Mouse (Mus musculus) liver, adult 2 months (tissue): Measurements from ENCODE around the gene Lin37. TPM values are rescaled to one million over a fixed set of nuclear protein-coding genes. Genes with fewer than 3 reads are reported as not detected.

Source experiments
- DNase-seq: peaks from one replicate; pipeline ENCODE4 v3.0.0-alpha.2; 2011; ENCODE audit warnings: low read depth, low spot score; ENCODE audit errors: extremely low read depth
- H3K27ac ChIP-seq: fragments of 200-500 bp; replicated peaks from 2 replicates; pipeline ENCODE4 v1.5.1; 2012; ENCODE audit warnings: low read depth, mild to moderate bottlenecking, control low read depth, inconsistent platforms, low read length; ENCODE audit not compliant: insufficient read depth
- H3K27me3 ChIP-seq: fragments of 200-500 bp; 2 replicates; pipeline ENCODE4 v1.6.1; 2012; ENCODE audit warnings: mild to moderate bottlenecking, moderate library complexity, low read length, inconsistent platforms; ENCODE audit not compliant: control insufficient read depth, insufficient read depth
- H3K36me3 ChIP-seq: fragments of 200-500 bp; 2 replicates; pipeline ENCODE4 v1.6.1; 2012; ENCODE audit warnings: low read length, inconsistent platforms; ENCODE audit not compliant: control insufficient read depth, insufficient read depth
- H3K4me1 ChIP-seq: fragments of 200-500 bp; 2 replicates; pipeline ENCODE4 v1.6.1; 2011; ENCODE audit warnings: low read length; ENCODE audit not compliant: control insufficient read depth, insufficient read depth
- H3K4me3 ChIP-seq: fragments of 200-500 bp; 2 replicates; pipeline ENCODE4 v1.5.1; 2011; ENCODE audit warnings: low read depth, mild to moderate bottlenecking, control low read depth, low read length, moderate library complexity; ENCODE audit not compliant: insufficient read depth
- H3K79me2 ChIP-seq: fragments of 200-500 bp; 2 replicates; pipeline ENCODE4 v1.6.1; 2012; ENCODE audit warnings: inconsistent platforms, mild to moderate bottlenecking, low read length, moderate library complexity; ENCODE audit not compliant: control insufficient read depth, insufficient read depth
- H3K9ac ChIP-seq: fragments of 200-500 bp; 2 replicates; pipeline ENCODE4 v1.6.1; 2012; ENCODE audit warnings: low read depth, mild to moderate bottlenecking, control low read depth, inconsistent platforms, low read length
- CTCF ChIP-seq: fragments of 200-500 bp; IDR thresholded peaks from 2 replicates; pipeline ENCODE4 v1.5.1; 2011; ENCODE audit warnings: low read depth, low read length, control low read depth
- POLR2A ChIP-seq: fragments of 200-500 bp; IDR thresholded peaks from 2 replicates; pipeline ENCODE4 v1.6.1; 2011; ENCODE audit warnings: low read length, control low read depth; ENCODE audit not compliant: insufficient read depth; ENCODE audit errors: extremely low read depth
- WGBS: fragments of 180-500 bp; shearing (Covaris S2); methylation state at CpG from one replicate; pipeline ENCODE4 v1.1.7; 2018; 5-methylcytosine and 5-hydroxymethylcytosine counted together
- polyA plus RNA-seq: library from polyadenylated mRNA; depleted of rRNA; stranded (reverse); fragments of >200 nt; gene quantifications from 2 replicates; pipeline ENCODE4 v1.2.3, GENCODE M21; 2012; rRNA removed
- total RNA-seq: library from RNA; depleted of rRNA; stranded (reverse); fragments of >200 nt; gene quantifications from 2 replicates; pipeline ENCODE4 v1.2.3, GENCODE M21; 2014; rRNA removed

Lin37 gene
- total and polyA plus RNA-seq, 2 experiments: 2.7 to 22.4 TPM

DNA sequence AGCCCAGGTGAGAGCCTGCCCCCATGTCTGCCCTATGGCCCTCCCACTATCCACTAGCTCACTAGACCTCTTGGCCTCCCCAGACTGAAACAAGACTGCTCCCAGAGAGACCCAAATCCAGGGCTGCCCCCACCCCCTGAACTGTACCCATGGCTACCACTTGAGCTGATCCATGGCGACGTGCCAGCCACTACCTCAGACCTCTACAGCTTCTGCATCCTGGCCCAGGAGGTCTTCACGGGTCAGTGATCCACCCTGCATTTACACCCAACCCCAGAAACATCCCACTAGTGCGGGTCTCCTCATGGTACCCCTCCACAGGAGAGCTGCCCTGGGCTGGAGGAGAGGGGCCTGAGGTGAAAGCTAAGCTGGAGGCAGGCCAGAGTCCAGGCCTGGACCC lies 39.2 kb downstream of the Lin37 start:
- 87% methylated on average over 4 of the region's 4 CpGs for WGBS

DNA sequence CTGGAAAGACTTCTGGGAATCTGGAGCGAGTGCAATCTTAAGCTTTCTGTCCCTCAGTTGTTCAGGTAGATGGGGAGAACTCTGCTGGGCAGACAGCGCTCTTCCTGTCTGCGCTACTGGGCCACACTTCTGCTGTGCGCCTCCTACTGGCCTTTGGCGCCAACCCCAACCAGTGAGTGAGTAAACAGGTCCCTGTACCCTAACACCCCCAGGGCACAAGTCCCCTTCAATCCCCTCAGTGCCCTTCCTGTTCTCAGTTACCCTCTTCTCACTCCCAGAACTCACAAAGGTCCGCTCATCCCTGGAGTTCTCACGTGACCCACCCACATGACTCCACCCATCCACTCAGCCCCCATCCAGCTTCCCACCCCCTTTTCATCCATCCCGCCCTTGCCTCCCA lies 41.3 kb downstream of the Lin37 start:
- H3K27me3 ChIP-seq: no peaks in the 10 kb centered on the region
- no peak for DNase-seq
- no peaks in the 10 kb centered on the region for H3K4me1 ChIP-seq
- H3K9ac ChIP-seq: no peak overlapping the region
- no peaks in the 10 kb centered on the region for H3K79me2 ChIP-seq
- no peaks in the 10 kb centered on the region for H3K36me3 ChIP-seq
- TF ChIP-seq POLR2A (no peak), CTCF (peak; percentile 38; the same call in 1 of the 2 replicates)
- H3K4me3 ChIP-seq: no peak overlapping the region
- 53% methylated on average over 8 of the region's 8 CpGs for WGBS
- H3K27ac ChIP-seq: no peak overlapping the region

More for the DNA sequence above, 39.2 kb downstream of the Lin37 start:
- Histone ChIP-seq H3K4me1 (no peaks in the 10 kb centered on the region), H3K36me3 (no peaks in the 10 kb centered on the region), H3K27ac (no peak overlapping the region), H3K4me3 (no peak overlapping the region), H3K27me3 (no peaks in the 10 kb centered on the region), H3K79me2 (no peaks in the 10 kb centered on the region), H3K9ac (no peak overlapping the region)
- no peak for DNase-seq
- no peak for TF ChIP-seq POLR2A

GRCm38 (mm10) chr7:30515003-30515760 lies 44.5 kb downstream of the Lin37 start:
- Histone ChIP-seq H3K36me3 (no peaks in the 10 kb centered on the region; the same call in 1 of the 2 replicates), H3K4me3 (no peak overlapping the region), H3K27ac (no peak overlapping the region), H3K27me3 (no peaks in the 10 kb centered on the region), H3K79me2 (no peaks in the 10 kb centered on the region), H3K4me1 (no peaks in the 10 kb centered on the region), H3K9ac (no peak overlapping the region)
- DNase-seq: no peak
- TF ChIP-seq CTCF: no peak
- TF ChIP-seq POLR2A: no peak
- 37% methylated on average over 24 of the region's 24 CpGs for WGBS

GRCm38 (mm10) chr7:30508061-30508460 lies 51.6 kb downstream of the Lin37 start:
- no peaks in the 10 kb centered on the region for H3K4me1 ChIP-seq
- H3K36me3 ChIP-seq: peaks cover 3% of the 10 kb centered on the region
- DNase-seq: no peak
- H3K79me2 ChIP-seq: no peaks in the 10 kb centered on the region
- H3K27me3 ChIP-seq: no peaks in the 10 kb centered on the region
- H3K27ac ChIP-seq: no peak overlapping the region
- no peak overlapping the region for H3K9ac ChIP-seq
- TF ChIP-seq POLR2A: no peak
- TF ChIP-seq CTCF: no peak
- no peak overlapping the region for H3K4me3 ChIP-seq
- WGBS: 76% methylated on average over 4 of the region's 4 CpGs

Other genes starting within 250 kb of the Lin37 start
Only the 30 nearest of the 33 such genes appear.
- 0.74 and 1.7 TPM in 2 replicates for gene Lrfn3, start 197.1 kb downstream of the Lin37 start, total RNA-seq
- gene Lrfn3, start 197.1 kb downstream of the Lin37 start, polyA plus RNA-seq: 12.9 and 22.2 TPM in 2 replicates
- 46.1 and 57.6 TPM in 2 replicates for gene Tyrobp, start 146.1 kb downstream of the Lin37 start, total RNA-seq
- 48.1 and 86.4 TPM in 2 replicates for gene Tyrobp, start 146.1 kb downstream of the Lin37 start, polyA plus RNA-seq
- 1.9 and 2.1 TPM in 2 replicates for gene Hcst, start 140.0 kb downstream of the Lin37 start, total RNA-seq
- 3.3 and 5.0 TPM in 2 replicates for gene Hcst, start 140.0 kb downstream of the Lin37 start, polyA plus RNA-seq
- 0.55 and 1.0 TPM in 2 replicates for gene Nfkbid, start 138.1 kb downstream of the Lin37 start, total RNA-seq
- 0.52 and 0.92 TPM in 2 replicates for gene Nfkbid, start 138.1 kb downstream of the Lin37 start, polyA plus RNA-seq
- gene Aplp1, start 114.3 kb downstream of the Lin37 start, total RNA-seq: 0.18 and 0.74 TPM in 2 replicates
- 0.65 and 0.70 TPM in 2 replicates for gene Aplp1, start 114.3 kb downstream of the Lin37 start, polyA plus RNA-seq
- not detected in 2 replicates for gene Kirrel2, start 102.1 kb downstream of the Lin37 start, total RNA-seq
- gene Kirrel2, start 102.1 kb downstream of the Lin37 start, polyA plus RNA-seq: not detected in 2 replicates
- gene Nphs1, start 101.5 kb downstream of the Lin37 start, total RNA-seq: under 0.01 TPM in 1 of 2 replicates, not detected in the other
- not detected in 2 replicates for gene Nphs1, start 101.5 kb downstream of the Lin37 start, polyA plus RNA-seq
- gene Prodh2, start 66.2 kb downstream of the Lin37 start, total RNA-seq: 220 and 232 TPM in 2 replicates
- gene Prodh2, start 66.2 kb downstream of the Lin37 start, polyA plus RNA-seq: 416 and 432 TPM in 2 replicates
- gene Arhgap33, start 24.8 kb downstream of the Lin37 start, total RNA-seq: 0.07 and 0.37 TPM in 2 replicates
- gene Arhgap33, start 24.8 kb downstream of the Lin37 start, polyA plus RNA-seq: 0.72 and 1.2 TPM in 2 replicates
- gene Hspb6, start 7.7 kb downstream of the Lin37 start, total RNA-seq: 2.2 and 2.5 TPM in 2 replicates
- 22.5 and 29.2 TPM in 2 replicates for gene Hspb6, start 7.7 kb downstream of the Lin37 start, polyA plus RNA-seq
- gene Proser3, start 7.5 kb downstream of the Lin37 start, total RNA-seq: 1.6 and 2.3 TPM in 2 replicates
- gene Proser3, start 7.5 kb downstream of the Lin37 start, polyA plus RNA-seq: 3.2 and 4.5 TPM in 2 replicates
- gene U2af1l4, start 3.5 kb upstream of the Lin37 start, total RNA-seq: 12.4 and 16.2 TPM in 2 replicates
- gene U2af1l4, start 3.5 kb upstream of the Lin37 start, polyA plus RNA-seq: 31.3 and 34.6 TPM in 2 replicates
- 1.9 and 2.8 TPM in 2 replicates for gene Gm49396, start 3.5 kb upstream of the Lin37 start, total RNA-seq
- gene Gm49396, start 3.5 kb upstream of the Lin37 start, polyA plus RNA-seq: 0.70 and 0.91 TPM in 2 replicates
- 34.9 and 38.0 TPM in 2 replicates for gene Psenen, start 3.8 kb upstream of the Lin37 start, total RNA-seq
- 126 and 149 TPM in 2 replicates for gene Psenen, start 3.8 kb upstream of the Lin37 start, polyA plus RNA-seq
- gene Igflr1, start 5.6 kb upstream of the Lin37 start, total RNA-seq: 0.55 TPM in 1 of 2 replicates, not detected in the other
- 2.3 and 4.2 TPM in 2 replicates for gene Igflr1, start 5.6 kb upstream of the Lin37 start, polyA plus RNA-seq
- 3.4 and 5.0 TPM in 2 replicates for gene Kmt2b, start 28.9 kb upstream of the Lin37 start, total RNA-seq
- 12.1 and 19.2 TPM in 2 replicates for gene Kmt2b, start 28.9 kb upstream of the Lin37 start, polyA plus RNA-seq
- 0.18 and 0.87 TPM in 2 replicates for gene Zbtb32, start 39.1 kb upstream of the Lin37 start, total RNA-seq
- 0.58 and 0.61 TPM in 2 replicates for gene Zbtb32, start 39.1 kb upstream of the Lin37 start, polyA plus RNA-seq
- not detected in 2 replicates for gene Upk1a, start 53.0 kb upstream of the Lin37 start, total RNA-seq
- 0.23 and 0.54 TPM in 2 replicates for gene Upk1a, start 53.0 kb upstream of the Lin37 start, polyA plus RNA-seq
- 640 and 781 TPM in 2 replicates for gene Cox6b1, start 66.3 kb upstream of the Lin37 start, total RNA-seq
- gene Cox6b1, start 66.3 kb upstream of the Lin37 start, polyA plus RNA-seq: 399 and 416 TPM in 2 replicates
- 0.18 TPM in 1 of 2 replicates, not detected in the other for gene Etv2, start 76.0 kb upstream of the Lin37 start, total RNA-seq
- not detected in 2 replicates for gene Etv2, start 76.0 kb upstream of the Lin37 start, polyA plus RNA-seq
- gene Rbm42, start 90.5 kb upstream of the Lin37 start, total RNA-seq: 17.1 and 20.7 TPM in 2 replicates
- 35.8 and 36.7 TPM in 2 replicates for gene Rbm42, start 90.5 kb upstream of the Lin37 start, polyA plus RNA-seq
- 4.6 and 4.7 TPM in 2 replicates for gene Haus5, start 105.2 kb upstream of the Lin37 start, total RNA-seq
- gene Haus5, start 105.2 kb upstream of the Lin37 start, polyA plus RNA-seq: 3.7 and 5.3 TPM in 2 replicates
- gene Pmis2, start 111.8 kb upstream of the Lin37 start, total RNA-seq: not detected in 2 replicates
- gene Pmis2, start 111.8 kb upstream of the Lin37 start, polyA plus RNA-seq: not detected in 2 replicates
- 0.34 TPM in 1 of 2 replicates, not detected in the other for gene 2200002J24Rik, start 139.1 kb upstream of the Lin37 start, total RNA-seq
- not detected in 2 replicates for gene 2200002J24Rik, start 139.1 kb upstream of the Lin37 start, polyA plus RNA-seq
- 2.6 and 4.4 TPM in 2 replicates for gene Atp4a, start 152.4 kb upstream of the Lin37 start, total RNA-seq
- gene Atp4a, start 152.4 kb upstream of the Lin37 start, polyA plus RNA-seq: 1.3 and 4.2 TPM in 2 replicates
- 124 and 146 TPM in 2 replicates for gene Tmem147, start 169.7 kb upstream of the Lin37 start, total RNA-seq
- gene Tmem147, start 169.7 kb upstream of the Lin37 start, polyA plus RNA-seq: 248 and 335 TPM in 2 replicates
- gene Gapdhs, start 183.8 kb upstream of the Lin37 start, total RNA-seq: not detected in 2 replicates
- gene Gapdhs, start 183.8 kb upstream of the Lin37 start, polyA plus RNA-seq: 0.50 and 1.3 TPM in 2 replicates
- 0.46 and 0.60 TPM in 2 replicates for gene Sbsn, start 191.6 kb upstream of the Lin37 start, total RNA-seq
- 0.33 and 0.41 TPM in 2 replicates for gene Sbsn, start 191.6 kb upstream of the Lin37 start, polyA plus RNA-seq
- not detected in 2 replicates for gene Dmkn, start 203.9 kb upstream of the Lin37 start, total RNA-seq
- 0.44 TPM in 1 of 2 replicates, not detected in the other for gene Dmkn, start 203.9 kb upstream of the Lin37 start, polyA plus RNA-seq
- not detected in 2 replicates for gene Krtdap, start 228.1 kb upstream of the Lin37 start, total RNA-seq
- not detected in 2 replicates for gene Krtdap, start 228.1 kb upstream of the Lin37 start, polyA plus RNA-seq